Mouse (Mus musculus) spleen, postnatal 14 days (tissue): ENCODE data around the gene Elovl5.
"Not testable (repeated sequence)": the region's sequence is repeated elsewhere in the genome, so short reads cannot be mapped to it uniquely, and the experiment has no call there.

Experiments
- DNase-seq, 2 experiments: peaks; one replicate each; pipeline ENCODE4 v3.0.0; 2021 to 2022; ENCODE audit warnings: low spot score in 2 of 2

Gene Elovl5

DNA sequence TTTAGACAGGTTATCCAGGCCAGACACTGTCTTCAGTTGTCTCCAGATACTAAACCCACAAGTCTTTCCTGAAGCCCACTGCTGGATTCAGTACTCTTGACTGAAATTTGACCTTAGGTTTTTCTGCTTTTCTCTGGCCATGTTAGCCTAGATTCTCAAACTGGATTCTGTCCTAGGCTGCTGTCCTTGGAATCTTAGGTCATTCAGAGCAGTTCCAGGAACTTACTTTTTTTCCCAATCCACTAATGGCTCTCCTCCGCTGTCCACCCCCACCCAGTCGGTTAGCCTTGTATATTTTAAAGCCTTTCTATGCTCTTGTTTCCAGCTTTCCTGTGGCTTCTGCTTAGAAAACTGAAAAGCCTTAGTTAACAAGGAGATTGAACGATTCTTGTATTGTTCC lies 37.8 kb downstream of the Elovl5 start:
- DNase-seq: no peak

DNA sequence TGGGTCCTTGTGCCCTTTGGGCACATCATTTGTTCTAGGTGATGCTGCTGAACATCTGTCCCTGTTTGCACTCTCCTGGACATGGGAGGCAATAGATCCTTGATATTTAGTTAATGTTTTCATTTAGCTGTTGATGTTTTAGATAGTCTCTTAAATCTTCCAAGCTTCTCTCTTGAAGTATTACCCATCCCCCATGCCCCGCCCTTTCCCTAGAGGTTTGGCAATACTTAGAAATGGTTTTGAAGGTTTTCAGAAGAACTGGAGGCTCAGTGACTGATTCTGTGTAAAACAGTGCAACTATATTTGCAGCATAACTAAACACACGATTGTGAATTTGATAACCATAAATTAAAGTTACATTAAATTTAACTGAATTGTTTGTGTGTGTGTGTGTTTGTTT lies 38.3 kb downstream of the Elovl5 start:
- no peak for DNase-seq

DNA sequence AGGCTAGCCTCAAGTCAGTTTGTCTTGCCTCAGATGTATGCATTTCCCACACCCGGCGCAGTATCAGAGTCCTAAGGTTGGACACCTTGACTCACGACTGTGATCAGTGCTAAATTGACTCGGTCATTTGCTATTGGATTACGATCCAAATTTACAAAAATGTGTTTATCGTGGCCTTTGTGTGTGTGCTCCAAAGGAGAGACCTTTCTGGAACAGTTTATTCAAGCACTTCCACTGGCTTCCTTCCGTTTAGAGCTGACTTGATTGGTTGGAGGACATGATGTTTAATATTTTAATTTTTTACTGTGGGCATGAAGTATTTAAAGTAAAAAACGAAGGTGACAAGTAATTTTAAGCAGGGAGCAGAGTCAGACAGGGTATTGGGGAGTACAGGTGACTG lies 38.8 kb downstream of the Elovl5 start:
- no peak for DNase-seq

DNA sequence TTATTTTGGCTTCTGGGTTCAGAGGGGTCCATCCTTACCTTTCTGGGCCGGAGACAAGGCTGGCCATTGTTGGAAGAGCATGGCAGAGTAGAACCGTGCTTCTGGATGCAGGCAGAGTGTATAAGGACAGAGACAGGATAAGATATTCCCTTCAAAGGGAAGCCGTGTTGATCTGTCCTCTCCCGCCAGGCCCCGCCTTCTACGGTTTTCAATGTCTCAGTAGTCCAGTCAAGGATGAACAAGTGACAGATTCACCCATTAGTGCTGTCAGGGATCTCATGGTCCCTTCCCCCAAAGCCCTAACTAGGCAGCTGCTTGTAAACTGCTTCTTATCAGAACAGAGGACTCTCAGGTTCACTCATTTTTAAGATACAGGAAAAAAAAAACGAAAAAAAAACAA lies 41.2 kb downstream of the Elovl5 start:
- DNase-seq: no peak

DNA sequence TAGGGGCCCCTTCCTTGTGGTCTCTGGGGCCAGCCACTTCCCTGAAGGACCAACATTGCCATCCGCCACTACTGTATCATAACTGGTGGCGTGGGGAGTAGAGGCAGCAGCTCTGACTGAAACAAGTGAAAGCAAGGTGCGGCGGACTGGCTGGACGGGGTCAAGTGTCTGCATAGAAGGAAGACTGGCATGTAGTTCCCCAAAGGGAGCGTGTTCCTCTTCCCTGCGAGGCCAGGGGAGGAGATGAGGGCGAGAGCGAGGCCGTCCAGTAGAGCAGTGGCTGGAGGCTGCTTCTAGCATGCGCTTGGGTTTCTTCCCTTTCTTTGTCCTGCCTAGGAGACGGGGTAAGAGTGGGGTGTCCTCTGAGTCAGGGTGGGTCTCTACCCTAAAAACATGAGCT lies 42.6 kb downstream of the Elovl5 start:
- no peak for DNase-seq

DNA sequence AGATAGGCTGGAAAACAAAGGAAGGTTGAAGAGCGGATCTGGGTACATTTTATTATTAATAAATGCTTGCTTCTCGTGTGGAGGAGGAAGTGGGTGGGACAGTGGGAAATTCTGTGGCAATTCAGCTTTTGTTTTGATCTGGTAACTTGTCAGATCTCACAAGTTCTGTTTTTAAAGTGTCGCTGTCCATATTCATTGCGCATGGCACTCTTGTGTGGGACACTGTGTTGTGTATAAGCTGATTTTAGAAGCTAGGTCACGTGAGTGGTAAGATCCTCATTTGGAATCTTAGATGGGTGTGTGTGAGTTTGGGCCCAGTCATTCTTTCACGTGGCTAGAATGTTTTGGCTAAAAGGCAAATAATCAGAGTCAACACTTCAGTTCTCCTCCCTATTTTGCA lies 44.2 kb downstream of the Elovl5 start:
- DNase-seq: no peak

DNA sequence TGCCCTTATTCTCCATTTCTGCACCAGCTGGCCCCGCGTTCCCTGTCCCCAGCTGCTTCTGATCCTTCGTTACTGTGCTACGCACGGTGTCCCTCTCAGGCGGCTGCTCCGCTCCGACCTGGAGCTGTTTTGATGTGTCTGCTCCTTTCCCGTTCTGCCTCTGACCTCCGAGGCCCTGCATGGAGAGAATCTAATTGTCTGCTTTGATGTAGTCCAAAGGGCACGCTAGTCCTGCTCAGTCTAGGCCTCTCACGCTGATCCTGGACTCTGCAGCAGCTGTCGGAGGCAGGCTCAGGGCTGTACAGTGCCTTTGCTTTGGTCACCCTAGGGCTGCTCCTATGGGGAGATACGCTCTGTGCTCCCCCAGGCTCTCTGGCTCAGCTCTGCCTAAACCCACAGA lies 46.9 kb downstream of the Elovl5 start:
- DNase-seq: no peak

DNA sequence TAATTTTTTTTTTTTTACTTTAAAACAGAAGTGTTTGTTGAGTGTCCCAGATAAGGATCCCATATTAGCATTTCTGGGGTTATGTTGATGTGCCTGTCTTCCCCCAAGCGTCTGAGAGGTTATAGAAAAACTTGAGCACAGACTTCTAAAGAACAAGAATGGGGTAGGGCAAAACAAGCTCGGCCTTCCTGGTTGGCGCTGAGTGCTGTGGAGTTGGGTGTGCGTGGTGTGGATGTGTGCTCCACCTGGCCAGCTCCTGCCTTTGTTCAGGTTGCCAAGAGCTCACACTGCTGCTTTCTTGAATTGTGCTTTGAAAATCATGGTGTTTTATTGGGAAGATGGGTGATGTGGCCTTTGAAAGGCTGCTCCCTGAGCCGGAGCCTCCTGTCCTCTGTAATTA lies 48.1 kb downstream of the Elovl5 start:
- DNase-seq: no peak

DNA sequence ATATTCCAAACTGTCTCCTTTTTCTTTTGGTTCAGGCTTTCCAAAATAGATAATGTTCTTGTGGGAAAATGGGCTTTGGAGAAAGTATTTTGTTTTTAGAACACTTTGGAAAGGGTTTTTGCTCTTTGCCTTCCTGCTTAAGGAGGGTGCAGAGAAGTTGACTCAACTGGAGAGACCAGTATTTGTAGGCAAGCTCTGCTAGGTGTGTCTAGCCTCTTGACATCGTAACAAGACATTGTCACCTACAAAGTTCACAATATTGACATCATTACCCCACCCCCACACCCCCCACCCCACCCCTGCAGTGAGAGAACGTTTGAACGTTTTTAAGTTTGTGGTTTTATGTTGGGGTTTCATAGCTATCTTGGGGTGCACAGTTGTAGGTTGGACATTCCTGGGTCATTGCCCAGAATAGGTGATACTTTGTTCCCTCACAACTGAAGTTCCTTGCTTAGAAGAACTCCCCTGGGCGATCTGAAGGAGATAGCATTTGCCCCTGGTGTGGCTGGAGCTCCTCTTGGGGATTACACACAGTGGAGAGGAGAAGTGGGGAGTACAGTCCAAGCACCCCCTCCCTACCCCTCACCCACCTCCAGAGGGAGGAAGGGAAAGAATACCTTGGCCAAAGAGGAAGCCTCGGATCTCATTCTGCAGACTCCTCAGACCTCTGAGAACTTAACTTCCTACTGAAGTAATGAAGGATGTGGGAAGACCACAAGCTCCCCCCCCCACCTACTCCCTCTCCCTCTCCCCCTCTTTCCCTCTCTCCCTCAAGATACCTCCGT lies 48.8 kb downstream of the Elovl5 start:
- DNase-seq: no peak

DNA sequence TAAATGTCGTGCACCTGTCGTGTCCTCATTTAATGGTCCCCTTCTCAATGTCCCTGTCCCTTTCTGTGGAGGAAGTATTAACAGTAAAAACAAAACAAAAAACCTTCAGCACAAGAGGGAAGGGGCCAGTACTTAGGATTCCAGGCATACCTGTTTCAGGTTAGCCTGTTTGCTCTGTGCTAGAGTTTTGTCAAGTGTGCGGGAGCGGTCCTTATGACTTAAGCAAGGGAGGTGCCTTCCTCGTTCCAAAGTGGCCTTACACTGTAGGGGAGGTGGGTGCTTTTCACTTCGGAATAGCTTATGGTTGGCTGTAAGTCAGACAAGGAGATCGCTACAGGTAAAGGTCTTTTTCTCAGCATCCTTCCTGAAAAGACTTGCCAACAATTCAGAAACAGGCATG lies 49.7 kb downstream of the Elovl5 start:
- no peak for DNase-seq

DNA sequence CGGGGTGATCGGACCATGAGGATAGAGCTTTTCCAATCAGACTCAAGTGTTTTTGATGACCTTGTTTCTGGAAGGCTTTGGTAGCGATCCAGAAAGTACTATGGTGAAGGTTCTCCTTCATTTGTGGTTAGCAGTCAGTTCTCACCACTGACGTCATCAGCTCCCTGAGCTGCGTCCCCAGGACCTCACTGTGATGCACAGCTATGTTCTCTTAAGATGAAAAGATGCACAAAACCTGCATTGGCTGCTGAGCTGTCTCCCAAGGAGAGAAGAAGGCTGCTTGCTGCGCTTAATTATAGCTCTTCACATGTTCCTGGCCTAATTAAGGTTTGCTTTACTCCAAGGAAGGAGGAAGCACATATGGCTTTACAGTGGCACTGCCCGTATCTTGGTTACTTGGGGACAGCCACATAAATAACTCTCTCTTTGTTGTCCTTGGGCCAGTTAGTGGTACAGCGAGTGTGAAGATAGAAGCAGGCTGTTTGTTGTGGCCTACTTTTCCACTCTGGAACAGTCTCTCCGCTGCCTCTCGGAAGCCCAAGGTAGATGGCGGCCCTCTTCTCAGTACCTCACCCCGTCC lies 50.5 kb downstream of the Elovl5 start:
- no peak for DNase-seq

DNA sequence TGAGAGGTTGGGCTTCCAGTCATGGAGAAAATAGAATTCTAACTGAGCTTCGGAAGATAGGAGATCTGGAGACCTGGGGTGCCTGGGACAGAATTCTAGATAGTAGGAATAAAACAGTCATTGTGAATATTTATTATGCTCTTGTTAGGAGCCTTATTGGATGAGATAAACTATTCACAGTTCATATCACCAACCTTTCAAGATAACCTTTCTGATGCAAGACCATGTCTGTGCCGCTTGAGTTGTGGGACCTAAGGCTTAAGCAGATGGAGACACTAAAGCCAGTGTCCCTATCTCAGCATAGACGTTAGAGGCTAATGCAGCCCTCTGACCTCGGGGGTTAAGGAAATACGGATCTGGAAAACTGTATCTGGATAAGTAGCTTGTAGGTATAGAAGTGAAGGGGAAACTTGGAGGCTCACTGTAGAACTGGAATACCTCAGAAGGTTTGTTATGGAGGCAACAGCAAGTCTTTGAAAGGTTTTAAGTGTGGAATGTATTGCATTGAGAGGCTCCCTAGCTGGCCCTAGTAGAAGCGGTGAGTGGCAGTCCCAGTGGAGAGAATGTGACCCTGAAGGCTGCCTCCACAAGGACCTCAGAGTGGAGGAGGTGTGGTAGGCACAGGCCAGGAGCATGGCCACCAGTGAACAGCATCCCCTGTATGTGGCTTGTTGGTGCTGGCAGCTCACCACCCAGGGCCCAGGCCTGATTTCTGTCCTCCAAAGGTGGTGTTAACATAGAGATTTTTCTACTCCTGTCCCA lies 52.2 kb downstream of the Elovl5 start:
- no peak for DNase-seq

DNA sequence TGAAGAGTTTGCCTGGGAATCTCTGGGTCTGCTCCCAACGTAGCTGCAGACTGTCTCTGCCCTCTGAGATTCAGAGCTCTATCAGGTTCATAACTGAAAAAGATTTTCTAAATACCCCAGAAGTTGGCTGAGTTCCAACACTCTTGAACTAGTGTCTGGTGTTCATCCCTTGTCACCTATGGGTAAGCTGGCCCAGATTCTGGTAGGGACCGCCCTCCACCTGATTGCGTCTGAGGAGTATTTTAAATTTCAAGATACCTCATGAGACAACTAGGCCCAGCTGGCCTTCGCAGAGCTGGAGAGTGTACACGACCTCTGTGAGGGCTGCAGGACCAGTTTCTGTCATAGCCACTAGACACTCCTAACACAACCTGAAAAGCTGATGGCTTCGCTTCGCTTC lies 61.8 kb downstream of the Elovl5 start:
- DNase-seq: no peak

DNA sequence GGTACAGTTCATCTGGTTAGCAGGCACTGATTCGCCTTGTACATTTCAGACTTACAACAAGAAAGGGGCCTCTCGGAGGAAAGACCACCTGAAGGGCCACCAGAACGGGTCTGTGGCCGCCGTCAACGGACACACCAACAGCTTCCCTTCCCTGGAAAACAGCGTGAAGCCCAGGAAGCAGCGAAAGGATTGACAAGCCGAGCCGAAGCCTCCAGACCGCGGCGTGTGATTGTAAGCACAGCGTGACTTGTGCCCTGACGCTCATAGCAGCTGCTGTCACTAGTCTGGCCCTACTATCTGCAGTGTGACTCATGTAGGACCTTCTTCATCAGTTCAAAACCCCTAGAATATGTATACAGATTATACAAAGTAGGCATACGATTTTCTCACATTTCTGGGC lies 65.5 kb downstream of the Elovl5 start:
- no peak for DNase-seq

DNA sequence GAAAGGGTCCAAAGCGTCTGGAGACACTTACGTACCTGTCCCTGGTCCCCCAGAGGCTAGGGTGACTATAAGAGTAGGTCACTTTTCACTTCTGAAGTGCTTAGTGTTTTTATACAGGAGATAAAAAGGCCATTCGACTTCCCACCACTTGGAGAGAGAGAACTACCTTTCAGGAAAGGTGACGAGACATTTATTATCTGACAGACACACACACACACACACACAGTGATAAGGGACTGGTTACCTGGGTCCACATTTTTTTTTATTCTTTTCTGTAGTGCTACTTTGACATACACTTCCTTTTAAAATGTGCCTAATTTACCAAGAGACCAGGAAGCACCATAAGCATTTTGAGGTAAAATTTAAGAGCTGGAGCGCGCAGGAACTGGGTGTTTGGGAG lies 66.4 kb downstream of the Elovl5 start:
- DNase-seq: no peak

DNA sequence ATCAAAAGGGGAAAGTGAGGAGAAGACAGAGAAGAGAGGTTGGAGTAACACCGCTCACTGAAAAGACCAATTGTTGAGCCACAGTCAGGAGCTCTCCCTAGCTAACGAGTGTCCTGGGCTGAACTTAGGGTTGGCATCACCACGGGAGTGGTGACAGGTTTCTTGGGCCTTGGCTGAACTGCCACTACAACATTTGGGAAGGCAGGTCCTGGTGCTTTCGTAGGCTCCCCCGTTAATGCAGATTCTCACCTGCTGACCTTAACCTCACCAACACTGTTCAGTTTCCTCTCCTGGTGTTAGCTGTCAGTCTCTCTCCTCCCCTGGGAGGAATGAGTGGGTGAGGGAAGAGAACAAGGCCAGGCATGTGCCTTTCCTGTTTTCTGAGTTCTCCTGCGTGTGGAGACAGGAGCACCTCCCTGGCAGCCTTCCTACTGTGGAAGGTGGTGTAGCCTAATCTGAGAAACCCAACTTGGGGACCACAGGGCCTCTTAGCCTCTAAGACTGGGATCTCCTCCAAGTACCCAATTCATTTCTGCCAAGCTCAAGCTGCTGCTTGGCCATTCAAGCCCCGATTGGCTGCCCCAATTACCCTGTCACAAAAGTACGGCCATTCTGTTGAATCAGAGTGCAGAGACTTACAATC lies 69.1 kb downstream of the Elovl5 start:
- DNase-seq: no peak

DNA sequence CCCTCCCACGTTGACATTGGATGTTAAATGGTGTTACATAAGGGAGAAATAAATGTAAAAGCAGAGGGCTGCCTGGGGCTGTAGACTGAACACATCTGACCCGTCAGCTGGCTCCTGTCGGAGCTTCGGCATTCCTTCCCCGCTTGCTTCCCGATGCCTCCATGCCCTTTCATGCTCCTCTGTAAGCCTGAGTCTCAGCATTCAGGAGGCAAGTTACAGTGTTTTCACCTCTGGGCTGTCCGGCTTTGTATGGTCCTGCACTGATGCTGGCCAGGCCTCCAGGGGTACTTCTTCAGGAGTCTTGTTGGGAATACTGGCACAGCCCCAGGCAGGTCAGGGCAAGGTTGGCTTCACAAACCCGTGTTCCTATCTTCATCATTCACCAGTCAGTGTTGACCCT lies 72.5 kb downstream of the Elovl5 start:
- no peak for DNase-seq

DNA sequence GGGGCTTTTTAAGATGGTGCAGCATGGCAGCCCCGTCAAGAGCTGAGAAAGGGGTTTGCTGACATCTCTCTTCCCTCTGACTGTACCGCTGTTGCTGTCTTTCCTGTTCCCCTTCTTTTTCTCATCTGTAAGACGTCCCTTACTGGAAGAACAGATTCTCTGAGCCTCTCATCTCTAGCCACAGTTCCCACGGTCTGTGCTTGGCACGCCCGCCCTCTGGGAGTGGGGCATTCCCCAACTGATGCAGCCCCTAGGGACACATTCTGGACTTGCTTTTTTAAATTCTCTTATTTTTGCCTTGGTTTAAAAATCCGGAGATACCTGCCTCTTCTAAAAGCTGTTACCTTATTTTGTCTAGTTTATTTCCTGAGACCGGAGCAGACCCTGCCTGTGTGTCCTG lies 73.1 kb downstream of the Elovl5 start:
- DNase-seq: no peak

DNA sequence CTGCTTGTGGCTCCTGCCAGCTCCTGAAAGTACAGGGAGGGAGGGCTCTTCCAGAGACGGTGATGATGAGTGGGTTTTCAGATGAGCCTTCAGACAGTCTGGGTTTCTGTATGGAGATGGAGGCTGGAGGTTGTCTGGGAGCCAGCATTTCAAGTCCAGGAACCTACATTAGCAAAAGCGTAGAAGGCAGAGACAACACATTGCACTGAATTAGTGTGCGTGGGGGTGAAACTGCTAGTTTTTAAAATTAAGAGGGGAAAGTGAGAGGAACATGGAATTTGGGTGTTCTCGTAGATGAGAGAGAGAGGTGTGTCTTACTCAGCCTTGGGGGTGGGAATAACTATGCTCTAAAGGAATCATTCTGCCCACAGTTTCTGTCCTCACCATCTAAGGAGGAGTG lies 74.5 kb downstream of the Elovl5 start:
- DNase-seq: no peak

DNA sequence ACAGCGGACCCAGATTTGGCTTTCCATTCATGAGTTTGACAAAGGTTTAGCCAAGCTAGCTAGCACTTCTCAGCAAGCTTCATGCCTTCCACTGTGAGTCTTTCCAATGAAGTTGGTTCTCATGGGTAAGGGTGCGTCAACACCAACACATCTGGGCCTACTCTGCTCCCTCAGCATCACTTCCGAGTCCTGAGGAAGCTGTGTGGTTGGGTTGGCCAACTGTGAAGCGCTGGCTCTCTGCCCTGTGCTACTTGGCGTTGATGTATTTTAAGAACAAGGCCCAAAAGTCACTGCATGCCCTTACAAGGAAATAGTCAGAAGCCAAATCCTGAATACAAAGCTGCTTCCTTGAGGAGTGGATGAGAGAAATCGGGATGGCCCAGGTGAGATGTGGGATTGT lies 75.1 kb downstream of the Elovl5 start:
- no peak for DNase-seq

DNA sequence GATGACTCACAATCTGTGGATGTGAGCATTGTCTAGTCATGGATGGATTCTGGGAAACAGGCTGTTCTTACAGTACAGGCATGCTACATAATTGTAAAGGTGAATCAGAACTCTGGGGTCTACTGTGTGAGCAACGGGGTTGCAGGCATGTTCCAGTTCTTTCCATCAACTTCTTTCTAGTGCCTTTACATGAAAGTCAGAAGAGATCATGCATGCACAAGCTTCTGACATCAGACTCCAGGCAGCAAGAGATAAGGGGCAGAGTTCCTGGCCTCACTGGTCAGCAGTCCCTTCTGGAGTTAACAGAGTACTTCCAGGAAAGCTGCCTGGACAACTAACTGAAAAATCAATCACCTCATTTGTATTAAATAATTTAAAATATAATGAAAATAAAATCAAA lies 75.9 kb downstream of the Elovl5 start:
- no peak for DNase-seq

DNA sequence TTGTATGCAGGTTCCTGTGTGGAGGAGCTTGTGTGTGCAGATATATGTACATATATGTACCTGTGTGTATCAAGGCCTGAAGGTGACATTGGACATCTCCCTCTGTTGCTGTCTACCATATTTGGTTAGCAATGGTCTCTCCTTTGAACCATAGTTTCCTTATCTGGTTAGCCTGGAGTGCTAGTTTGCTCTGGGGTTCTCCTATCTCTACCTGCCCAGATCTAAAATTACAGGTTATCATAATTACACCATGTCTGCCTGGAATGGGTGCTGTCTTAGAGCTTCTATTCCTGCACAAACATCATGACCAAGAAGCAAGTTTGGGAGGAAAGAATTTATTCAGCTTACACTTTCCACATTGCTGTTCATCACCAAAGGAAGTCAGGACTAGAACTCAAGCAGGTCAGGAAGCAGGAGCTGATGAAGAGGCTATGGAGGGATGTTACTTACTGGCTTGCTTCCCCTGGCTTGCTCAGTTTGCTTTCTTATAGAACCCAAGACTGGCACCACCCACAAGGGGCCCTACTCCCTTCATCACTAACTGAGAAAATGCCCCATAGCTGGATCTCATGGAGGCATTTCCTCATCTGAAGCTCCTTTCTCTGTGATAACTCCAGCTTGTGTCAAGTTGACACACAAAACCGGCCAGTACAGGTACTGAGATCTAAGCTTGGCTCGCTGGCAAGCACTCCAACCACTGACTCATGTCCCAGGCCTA lies 76.5 kb downstream of the Elovl5 start:
- DNase-seq: not testable (repeated sequence)
